Mouse (Mus musculus): ENCODE measurements at regions not wholly inside any gene's neighbourhood (a gene's known extent, or its start where the extent isn't known, plus 50 kb on each side); places are given as distances from the start of the nearest gene placed in this dataset.

DNA sequence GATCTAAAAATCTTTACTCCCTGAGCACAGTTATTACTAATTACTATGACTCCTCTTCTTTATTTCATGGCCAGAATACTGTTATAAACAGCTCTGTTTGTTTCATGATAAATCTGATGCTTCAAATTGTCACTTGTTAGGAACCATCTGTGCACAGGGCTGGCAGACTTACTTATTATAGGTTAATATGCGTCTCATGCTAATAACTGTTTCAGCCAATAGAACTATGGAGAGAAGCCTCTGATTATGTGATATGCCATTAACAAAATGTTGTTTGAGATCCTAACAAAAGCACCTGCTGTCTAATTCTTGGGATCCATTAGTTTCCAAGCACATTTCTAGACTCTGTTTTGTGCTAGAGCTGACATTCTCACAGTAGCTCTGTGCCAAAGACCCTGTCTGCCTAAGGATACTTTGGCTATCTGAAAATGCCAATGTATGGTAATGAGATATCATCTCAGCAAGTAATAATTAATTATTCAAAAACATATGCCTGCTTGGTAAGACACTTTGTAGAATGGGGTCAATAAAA is 318.1 kb downstream of the Grb14 start:
- DNase-seq (ENCODE audit: low spot score): no peak

DNA sequence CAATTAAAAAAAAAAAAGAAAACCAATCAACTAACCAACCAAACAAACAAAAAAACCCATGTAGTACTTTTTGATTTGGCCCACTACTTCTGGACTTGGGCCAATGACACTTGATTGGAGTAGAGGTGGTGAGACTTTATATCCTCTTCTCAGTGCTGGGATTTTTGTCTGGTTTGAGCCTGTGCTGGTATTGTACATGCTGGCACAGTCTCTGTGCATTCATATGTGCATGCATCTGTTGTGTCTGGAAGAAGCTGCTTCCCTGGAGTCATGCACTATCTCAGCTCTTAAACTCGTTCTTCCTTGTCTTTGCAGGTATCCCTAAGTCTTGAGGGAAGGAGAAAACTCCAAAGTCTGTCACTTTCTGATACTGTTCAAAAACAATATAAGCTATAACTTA is 328.8 kb downstream of the Grb14 start:
- no peak for DNase-seq (ENCODE audit: low spot score)

DNA sequence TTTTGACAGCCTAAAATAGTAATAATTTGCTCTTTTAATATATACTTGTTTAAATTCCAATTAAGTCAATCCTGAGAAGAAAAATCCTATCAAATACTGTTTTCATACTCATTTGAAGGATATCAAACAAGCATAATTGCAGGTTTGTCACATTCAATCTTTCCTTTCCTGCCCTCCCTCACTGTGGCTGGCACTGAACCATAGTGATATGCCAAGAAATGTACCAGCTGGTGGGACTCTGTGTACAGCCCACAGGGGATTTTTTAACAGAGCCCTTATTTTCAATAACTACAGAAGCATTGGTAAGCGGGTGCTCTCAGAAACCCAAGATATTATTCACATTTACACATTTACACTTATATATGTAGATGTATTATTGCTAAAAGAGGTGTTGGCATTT is 333.3 kb downstream of the Grb14 start:
- DNase-seq (ENCODE audit: low spot score): no peak

DNA sequence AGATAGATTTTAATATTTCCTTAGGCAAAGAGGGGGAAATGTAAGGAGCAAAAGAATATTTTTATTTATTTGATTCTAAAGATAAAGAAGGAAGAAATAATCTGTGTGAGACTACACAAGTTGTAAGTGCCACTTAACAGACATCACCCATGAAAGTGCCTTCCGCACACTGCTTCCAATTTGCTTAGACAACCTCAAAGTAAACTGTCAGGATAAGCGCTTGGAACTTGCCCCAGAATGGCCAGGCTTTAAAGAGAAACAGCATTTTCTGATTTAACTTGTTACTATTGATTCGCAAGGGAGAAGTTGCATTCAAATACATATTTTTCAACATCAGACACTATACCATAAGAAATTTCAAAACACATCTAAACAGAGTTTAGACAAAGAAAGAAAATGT is 333.8 kb downstream of the Grb14 start:
- no peak for DNase-seq (ENCODE audit: low spot score)

DNA sequence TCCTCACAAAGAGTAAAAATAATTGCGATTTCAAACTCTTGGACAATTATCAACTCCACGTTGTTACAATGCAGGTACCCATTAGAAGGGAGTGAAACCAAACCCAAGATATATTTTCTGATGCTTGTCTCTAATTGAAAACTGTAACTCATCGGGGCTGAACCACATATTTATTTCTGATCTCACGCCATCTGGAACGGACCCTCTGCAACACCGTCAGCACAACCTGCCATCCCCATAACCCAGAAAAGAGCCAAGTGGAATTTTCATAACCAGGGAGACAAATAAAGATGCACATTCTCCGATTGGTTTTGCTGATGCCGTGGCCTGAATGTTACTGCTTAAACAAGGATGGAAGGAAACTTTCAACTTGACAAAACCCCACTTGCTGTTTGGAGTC is 338.0 kb downstream of the Grb14 start:
- DNase-seq (ENCODE audit: low spot score): no peak

DNA sequence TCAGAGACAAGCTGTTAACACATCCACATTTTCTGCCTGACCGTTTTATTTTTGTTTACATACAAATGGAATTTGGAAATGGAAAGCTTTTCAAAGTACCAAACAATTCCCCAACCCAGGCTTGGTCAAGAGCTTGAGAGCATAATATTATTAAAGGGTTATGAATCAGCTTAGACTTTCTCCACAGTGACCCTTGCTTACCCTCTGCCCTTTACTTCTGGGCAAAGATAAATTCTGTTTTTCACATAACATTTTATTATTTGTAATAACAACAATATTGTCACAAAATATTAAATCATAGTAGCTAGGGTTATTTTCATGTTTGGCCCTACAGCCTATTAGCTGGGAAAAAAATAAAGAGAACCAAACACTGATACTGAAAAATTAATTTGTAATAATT is 375.2 kb downstream of the Grb14 start:
- no peak for DNase-seq (ENCODE audit: low spot score)

DNA sequence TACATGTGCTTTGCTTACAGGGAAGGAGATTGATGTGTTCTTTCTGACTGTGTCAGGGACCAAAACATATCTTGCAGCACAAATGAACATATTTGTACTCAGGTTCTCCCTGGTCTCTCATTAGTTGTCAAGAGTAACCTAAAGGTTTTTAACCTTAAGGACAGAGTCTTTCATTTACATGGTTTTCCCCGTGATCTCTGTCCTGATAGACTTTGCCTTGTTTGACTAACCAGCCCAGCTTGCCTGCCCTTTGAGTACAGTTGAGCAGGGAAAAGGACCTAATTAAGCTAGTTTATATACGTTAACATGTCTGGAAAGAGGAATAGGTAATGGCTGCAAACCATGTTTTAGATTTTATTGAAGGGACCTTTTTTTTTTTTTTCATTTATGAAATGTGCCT is 407.9 kb downstream of the Grb14 start:
- DNase-seq (ENCODE audit: low spot score): no peak

DNA sequence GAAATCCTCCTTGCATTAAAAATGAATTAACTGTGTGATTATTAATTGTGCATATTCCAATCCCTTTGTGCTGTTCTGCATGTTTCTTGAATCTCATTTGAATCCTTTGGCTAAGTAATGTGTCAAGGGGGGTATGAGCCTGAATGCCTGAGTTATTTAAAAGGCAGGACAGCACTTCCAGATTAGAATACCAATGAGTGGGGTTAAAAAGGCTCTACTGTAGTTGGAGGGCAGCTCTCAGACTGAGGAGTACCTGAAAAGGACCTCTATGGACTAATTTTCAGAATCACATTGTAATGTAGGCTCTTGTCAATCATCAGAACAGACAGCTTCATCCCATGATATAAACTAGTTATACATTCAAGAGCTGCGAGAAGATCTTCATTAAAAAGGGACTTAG is 417.9 kb downstream of the Grb14 start:
- no peak for DNase-seq (ENCODE audit: low spot score)

DNA sequence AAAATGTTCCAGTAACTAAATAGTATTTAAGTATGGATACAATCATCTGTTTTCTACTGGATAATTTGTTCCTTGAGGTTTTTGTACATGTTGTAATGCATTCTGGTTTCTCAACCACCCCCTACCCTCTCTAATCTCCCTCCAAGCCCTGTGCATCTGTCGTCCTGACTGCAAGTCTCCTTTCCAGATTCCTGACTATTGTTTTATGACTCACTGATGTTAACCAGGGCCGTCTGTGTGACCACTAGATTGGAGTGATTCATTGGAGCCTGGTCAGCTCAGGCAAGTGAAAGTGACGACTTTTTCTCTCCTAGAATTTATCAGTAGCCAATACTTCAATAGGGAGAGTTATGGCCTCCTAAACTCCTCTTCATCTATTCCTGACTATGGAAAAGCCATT is 442.5 kb downstream of the Grb14 start:
- no peak for DNase-seq (ENCODE audit: low spot score)

DNA sequence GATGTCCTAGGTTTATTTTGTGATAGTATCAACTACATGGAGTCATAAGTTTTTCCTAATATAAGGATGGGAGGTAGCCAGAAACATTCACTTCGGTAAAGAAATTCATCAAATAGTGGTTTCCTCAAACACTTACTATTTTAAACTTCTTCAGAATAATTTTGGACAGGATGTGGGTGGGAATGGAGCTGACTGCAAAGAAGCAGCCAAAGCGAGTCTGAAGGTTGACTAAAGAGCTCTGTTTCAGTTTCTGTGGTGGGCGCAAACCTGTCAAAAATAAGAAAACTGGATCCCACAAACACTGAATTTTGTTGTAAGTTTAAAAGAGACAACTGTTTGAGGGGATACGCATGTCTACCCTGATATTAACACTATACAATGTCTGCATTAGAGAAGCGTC is 438.2 kb upstream of the Fign start:
- DNase-seq (ENCODE audit: low spot score): no peak

DNA sequence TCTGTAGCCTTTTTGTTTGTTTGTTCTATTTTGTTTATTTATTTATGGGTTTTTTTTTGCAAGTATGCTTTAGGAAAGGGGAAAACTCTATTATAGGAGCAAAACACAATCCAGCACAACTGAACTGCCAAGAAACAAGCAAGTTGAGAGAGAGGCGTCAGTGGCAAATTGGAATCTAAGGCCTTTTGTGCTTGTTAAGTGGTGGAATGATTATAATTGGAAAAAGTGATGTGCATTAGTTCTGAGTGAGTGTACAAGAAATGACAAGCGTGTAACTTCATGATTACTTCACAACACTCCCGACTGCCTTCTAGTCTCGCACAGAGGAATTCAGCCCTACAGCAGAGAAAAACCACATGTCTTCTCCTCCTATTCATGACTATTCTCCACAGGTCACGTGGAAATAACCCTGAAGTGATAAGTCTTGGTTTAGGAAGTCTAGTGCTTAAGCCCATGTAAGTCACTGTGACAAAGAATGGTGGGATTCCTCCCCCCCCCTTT is 437.6 kb upstream of the Fign start:
- no peak for DNase-seq (ENCODE audit: low spot score)

DNA sequence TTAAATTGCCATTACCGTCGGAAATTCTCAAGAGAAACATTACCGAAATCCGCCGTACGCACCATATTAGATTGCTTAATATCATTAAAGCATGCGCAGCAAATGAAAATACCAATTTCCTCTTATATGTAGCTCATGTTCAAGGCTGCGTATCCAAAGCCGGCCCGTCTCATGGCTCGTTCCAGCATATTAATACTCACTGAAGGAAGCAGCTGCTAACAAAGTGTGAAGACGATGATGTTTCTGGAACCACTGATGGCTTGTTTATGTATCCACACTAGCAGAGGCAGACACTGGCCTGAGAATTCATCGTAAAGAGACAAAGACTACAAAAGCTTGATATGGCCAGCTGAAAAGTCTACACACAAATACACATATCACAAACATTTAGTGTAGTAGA is 437.0 kb upstream of the Fign start:
- no peak for DNase-seq (ENCODE audit: low spot score)

DNA sequence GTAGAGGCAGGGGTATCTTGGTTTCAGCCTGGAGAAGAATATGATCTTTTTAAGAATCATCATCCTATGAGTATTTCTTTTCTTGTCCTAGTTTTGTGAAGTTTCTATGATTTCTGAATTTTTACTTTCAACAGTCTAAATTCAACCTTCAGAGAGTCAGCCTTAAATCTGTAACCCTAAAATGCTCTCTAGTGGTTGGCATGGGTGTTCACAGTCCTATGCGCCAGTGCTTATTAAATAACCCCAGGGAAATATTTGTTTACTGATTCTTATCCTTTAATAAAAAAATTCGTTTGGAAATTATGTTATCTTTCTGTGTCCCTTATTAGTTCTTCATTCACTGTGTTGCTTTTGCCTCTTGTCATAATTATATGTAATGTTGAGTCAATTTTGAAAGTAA is 436.5 kb upstream of the Fign start:
- DNase-seq (ENCODE audit: low spot score): no peak

DNA sequence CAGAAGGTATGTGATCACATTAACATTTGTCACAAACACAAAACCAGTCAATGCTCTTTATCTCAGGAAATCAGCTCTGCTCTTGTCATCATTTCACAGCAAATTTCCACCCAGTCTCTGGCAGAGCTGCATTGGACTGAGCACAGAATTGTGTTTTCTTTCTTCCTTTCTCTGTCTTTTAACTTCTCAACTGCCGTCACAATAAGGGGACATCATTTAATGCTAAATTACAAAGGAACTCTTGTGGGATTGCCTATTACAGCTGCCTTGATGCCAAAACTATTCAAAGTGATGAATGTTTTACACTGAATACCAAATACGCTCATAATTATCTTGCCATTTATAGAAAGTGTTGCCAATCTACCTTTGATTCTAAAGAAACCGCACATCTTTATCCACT is 424.9 kb upstream of the Fign start:
- DNase-seq (ENCODE audit: low spot score): no peak

DNA sequence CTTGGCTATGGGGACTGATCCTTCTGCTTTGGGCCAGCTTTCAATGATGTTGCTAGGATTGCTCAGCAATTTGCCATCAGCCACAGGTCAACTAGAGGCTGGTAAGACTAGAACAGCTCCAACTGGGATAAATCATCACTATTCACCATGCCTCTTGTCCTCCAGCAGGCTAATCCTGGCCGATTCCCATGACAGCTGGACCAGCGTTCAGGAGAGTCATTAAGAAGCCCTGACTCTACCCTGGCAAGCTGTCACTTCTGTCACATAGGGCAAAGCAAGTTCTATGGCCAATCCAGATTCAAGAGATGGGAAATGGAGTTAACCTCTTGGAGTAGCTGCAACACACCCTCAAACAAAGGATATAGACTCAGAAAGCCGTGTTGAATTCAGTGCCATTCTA is 424.4 kb upstream of the Fign start:
- DNase-seq (ENCODE audit: low spot score): no peak

DNA sequence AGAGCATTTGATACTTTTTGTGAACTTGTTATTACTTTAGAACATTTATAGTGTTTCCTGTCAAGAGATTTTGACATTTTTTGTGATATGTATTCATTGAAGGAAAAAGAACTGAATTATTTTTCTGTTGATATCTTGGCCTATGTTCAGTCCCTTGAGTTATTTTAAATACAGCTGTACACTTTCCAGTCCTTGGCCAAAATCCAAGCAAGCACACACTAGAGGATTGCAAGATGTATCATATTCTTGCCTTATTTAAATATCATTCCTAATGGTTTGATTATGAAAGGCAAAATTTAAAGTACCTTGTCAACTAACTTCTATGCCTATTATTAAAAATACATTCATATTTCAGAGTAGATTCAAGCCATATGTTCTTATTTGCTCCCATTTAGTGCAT is 397.9 kb upstream of the Fign start:
- no peak for DNase-seq (ENCODE audit: low spot score)

DNA sequence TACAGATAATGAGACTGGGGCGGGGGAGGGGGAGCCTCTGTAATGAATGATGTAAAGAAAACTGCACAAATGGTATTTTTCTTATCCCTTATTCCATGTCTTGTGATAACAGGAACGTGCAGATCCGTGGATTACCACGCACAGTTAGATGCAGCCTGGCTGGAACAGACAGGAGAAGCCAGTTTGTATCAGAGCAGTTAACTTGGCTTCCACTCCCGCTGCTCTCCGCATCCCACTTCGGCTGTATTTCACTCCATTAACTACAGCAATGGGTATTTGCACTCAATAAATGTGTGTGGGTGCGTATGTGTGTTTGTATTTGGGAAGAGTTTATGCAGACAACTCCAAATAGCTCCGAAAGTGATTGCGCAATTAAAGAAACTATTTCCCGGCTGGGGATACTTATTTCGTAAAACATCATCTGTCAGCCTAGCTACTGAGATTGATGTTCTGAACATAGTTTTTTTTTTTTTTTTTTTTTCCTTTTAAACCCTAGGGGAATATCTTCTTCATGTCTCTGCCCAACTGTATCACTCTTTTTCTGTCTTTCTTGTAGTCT is 368.7 kb upstream of the Fign start:
- no peak for DNase-seq (ENCODE audit: low spot score)

DNA sequence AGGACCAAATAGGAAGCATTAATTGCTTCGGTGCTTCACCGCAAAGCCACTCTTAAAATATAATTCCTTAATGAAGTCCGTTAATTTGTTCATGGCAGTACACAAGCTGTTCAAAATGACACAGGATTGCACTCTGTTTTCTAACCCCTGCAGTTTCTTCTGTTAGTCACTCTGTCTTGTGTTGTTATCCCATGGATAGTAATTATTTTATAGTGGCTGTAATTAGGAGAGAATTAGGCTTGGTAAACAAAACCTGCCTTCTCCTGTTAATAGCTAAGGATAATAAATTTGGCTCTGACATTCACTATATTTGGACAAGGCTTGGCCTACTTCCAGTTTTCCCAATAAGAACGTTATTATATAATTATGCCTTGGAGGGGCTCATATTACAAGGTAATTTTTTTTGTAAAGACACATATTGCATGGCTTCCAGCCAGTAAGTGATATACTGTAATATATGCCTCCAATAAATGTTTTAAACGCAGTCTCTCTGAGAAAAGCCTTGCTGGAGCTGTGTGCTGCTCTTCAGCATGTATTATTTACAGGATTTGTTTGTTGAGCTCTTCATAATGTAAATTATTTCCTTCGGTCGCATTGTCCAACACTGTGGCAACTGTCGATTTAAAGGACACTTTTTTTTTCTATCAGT is 364.8 kb upstream of the Fign start:
- no peak for DNase-seq (ENCODE audit: low spot score)

DNA sequence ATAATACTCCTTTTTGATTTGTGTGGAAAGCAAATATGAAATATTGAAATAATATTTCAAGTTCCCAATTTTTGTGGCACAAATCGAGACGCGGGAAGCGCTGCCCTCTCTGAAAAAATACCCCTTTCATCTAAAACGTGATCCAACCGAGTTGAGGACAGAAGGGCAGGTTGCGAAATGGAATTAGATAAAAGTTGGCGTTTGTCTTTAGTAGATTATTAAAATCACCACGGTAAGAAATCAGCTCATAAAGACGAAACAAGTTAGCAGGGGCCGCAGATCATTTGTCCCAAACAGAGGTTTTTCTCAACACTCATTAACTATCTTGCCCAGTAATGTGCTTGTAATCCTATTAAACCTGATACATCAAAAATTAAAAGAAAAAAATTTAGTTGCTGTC is 364.2 kb upstream of the Fign start:
- DNase-seq (ENCODE audit: low spot score): no peak

DNA sequence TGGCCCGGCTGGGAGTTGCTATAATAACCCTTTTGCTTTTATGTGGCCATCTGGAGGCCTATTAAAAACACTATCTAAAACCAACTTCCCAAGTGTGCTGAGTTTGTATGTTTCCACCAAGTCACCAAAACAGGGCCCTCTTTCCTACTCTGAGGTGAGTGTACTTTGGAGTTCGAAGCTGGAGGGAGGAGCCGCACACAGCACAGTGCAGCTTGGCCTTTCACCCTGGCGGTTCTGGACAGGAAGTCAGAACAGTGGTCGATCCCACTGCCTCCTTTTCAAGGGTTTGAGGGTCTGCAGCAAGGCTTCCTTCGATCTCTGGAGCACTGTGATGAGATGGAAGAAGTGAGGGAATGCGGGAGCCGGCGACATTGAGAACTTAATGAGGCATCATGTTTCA is 363.8 kb upstream of the Fign start:
- no peak for DNase-seq (ENCODE audit: low spot score)

DNA sequence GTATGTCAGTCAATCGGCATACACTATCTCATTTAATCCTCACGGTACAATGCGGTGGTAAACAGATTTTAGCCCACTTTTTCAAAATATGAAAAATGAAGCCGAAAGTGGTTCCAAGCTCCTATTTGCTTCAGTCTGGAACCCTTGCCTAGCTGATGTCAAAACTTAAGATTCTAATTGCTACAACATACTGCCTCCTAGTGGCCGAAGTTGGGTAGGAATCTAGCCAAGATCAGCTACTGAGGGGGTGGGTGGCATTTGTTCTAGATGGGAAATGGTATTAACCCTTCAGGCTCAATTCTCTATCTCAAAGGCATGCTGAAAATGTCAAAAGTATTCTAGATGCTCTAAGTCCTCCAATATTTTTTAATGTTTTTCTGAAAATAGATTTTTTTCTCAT is 360.3 kb upstream of the Fign start:
- peak; percentile 8 for DNase-seq (ENCODE audit: low spot score)

DNA sequence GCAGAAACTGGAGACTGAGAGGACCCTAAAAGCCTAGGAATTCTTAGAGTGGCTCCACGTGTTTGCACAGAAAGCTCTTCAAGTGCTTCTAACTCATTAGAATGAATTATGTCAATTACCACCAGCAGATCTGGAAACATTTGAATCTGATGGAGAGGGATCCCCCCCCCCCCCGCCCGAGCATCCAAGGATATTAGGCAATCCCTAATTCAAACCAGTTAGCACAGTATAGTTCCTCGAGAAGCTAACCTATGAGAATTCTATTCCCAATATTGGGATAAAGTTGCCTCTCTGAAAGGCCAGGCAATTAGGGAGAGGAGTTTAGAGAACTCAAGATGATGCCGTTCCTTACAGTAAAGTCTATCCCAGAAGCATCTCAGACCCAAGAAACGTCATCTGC is 354.9 kb upstream of the Fign start:
- no peak for DNase-seq (ENCODE audit: low spot score)

DNA sequence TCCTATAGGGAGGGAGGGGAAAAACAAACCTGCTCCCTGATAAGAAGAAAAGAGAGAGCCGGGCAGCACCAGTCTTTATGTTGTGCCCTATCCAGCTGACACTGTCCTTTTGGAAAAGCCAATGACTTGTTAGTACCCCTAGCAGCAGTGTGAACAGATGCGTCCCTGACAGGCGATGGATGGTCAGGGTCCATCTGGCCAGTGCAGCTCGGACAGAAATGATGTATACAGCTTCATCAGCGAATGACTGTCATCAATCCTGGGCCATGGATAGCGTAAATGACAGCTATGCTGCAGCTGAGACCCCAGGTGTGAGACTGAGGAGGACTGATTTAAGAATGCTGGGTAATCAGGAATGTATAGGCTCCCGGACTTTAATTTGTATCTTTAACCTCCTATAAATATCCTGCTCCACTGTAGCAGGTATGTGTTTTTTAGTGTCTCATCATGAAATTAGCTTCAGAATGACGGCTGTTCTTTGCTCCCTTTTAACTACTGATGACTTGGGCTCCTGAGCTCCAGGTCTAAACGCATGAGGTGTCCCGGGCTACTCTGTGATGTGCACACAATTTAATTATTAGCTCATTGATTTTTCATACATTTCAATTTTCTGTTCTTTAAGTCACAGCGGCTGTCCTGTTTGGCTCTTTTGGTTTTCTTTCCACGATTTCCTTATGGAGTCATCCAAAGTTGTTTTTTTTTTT is 353.9 kb upstream of the Fign start:
- no peak for DNase-seq (ENCODE audit: low spot score)

DNA sequence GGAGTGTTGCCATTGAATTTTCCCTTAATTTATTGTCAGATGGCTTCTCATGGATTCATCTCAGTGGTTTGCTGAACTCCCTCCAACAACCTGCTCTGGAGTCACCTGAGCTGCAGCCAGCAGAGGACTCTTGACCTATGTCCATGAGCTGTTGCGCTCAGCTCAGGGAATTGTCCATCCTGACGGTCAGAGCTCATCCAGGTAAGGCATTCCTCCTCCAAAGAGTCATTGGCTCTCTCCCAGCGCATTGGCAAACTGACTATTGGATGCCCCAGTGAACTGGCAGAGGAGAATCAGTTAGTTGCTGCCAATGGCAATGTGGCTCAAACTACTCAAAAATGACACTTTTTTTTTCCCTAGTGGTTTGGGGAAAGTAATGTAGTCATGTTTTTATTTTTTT is 345.3 kb upstream of the Fign start:
- no peak for DNase-seq (ENCODE audit: low spot score)
